8 mouse cellular contexts compared by ENCODE assay signal in genomic region chr6:127151565-127152105, GRCm38 (mm10). TPM values are rescaled to one million over a fixed set of nuclear protein-coding genes. Genes with fewer than 3 reads are reported as not detected.
DNase-seq lines count a peak whose midpoint lies in the region; ATAC-seq and TF ChIP-seq lines count a peak whose summit lies in the region.

No protein-coding gene starts in this region.

- 0 out of 2 replicates have a peak, but pooled peaks cover 11% of the 10 kb centered on the region for H3K4me1 ChIP-seq in intestine, postnatal 0 days (replicated peaks; ENCODE audit: control insufficient read depth, insufficient read depth, low read length)
- peaks cover 66% of the 10 kb centered on the region for H3K4me1 ChIP-seq in lung, embryonic 15.5 days

- no peak overlapping the region for H3K9ac ChIP-seq in intestine, postnatal 0 days (ENCODE audit: low read depth, low read length)
- peak overlapping the region; percentile 52 for H3K9ac ChIP-seq in lung, embryonic 15.5 days

- H3K4me3 ChIP-seq in intestine, postnatal 0 days (ENCODE audit: low read depth, low read length) = peak overlapping the region; percentile 65
- peak overlapping the region; percentile 72 for H3K4me3 ChIP-seq in lung, embryonic 15.5 days

- WGBS in intestine, postnatal 0 days = under 1% methylated on average over 29 of the region's 29 CpGs
- WGBS in lung, embryonic 15.5 days = under 1% methylated on average over 29 of the region's 29 CpGs

- H3K4me2 ChIP-seq in intestine, postnatal 0 days (replicated peaks; ENCODE audit: low read depth) = peak overlapping the region; percentile 88
- H3K4me2 ChIP-seq in lung, embryonic 15.5 days = peak overlapping the region; percentile 93

- H3K36me3 ChIP-seq in intestine, postnatal 0 days (ENCODE audit: control insufficient read depth, insufficient read depth) = peaks cover 6% of the 10 kb centered on the region; the same call in 1 of the 2 replicates
- H3K36me3 ChIP-seq in lung, embryonic 15.5 days = no peaks in the 10 kb centered on the region

- ATAC-seq in intestine, postnatal 0 days = no peak
- peak; percentile 5 for ATAC-seq in lung, embryonic 15.5 days (ENCODE audit: borderline replicate concordance, extremely low read depth, low FRiP score, low TSS enrichment)

- TF ChIP-seq CTCF in intestine, postnatal 0 days (IDR thresholded peaks at IDR 0.05; ENCODE audit: low read depth) = peak; percentile 41

- H3K27me3 ChIP-seq in intestine, postnatal 0 days (replicated peaks; ENCODE audit: control insufficient read depth, insufficient read depth, low read length) = peaks cover 22% of the 10 kb centered on the region
- no peaks in the 10 kb centered on the region; the same call in 1 of the 2 replicates for H3K27me3 ChIP-seq in lung, embryonic 15.5 days

- DNase-seq in cerebellum, postnatal 10 days = peak; percentile 75 to 76
- DNase-seq in cerebellum, adult 18-20 months = no peak
- DNase-seq in adrenal gland, postnatal 25 days = peak; percentile 49
- DNase-seq in heart, adult 18-20 months = peak; percentile 64
- peak; percentile 27 for DNase-seq in ovary, postnatal 14 days (ENCODE audit: low spot score)
- peak; percentile 61 for DNase-seq in thymus, postnatal 4 days

- peak overlapping the region; percentile 46 for H3K27ac ChIP-seq in intestine, postnatal 0 days (ENCODE audit: low read depth, low read length)
- peak overlapping the region; percentile 94 for H3K27ac ChIP-seq in lung, embryonic 15.5 days

- no peaks in the 10 kb centered on the region for H3K9me3 ChIP-seq in intestine, postnatal 0 days (ENCODE audit: control insufficient read depth)
- no peaks in the 10 kb centered on the region for H3K9me3 ChIP-seq in lung, embryonic 15.5 days

RNA-seq across cellular contexts. Expression of gene Ccnd2, which starts 0.4 kb away (rescaled TPM):
- 233 and 374 TPM in 2 replicates for total RNA-seq in adrenal gland, postnatal 25 days (2021)
- 100 to 1,000 TPM; 161 to 164 TPM for total RNA-seq in heart, adult 18-20 months (2021)
- 357 and 374 TPM in 2 replicates for polyA plus RNA-seq in intestine, postnatal 0 days (2015; fragmentation: Nextera tagmentation; extraction: Ambion mirVana)
- 599 and 663 TPM in 2 replicates for polyA plus RNA-seq in lung, embryonic 15.5 days (2015; fragmentation: Nextera tagmentation; extraction: Ambion mirVana)

RNA-seq across cellular contexts. Expression of gene Tigar, which starts 42.3 kb away (rescaled TPM):
- total RNA-seq in adrenal gland, postnatal 25 days (2021) = 16.1 and 22.9 TPM in 2 replicates
- total RNA-seq in heart, adult 18-20 months (2021) = 10 to 100 TPM; 45.3 to 63.0 TPM
- 4.6 and 4.8 TPM in 2 replicates for polyA plus RNA-seq in intestine, postnatal 0 days (2015; fragmentation: Nextera tagmentation; extraction: Ambion mirVana)
- polyA plus RNA-seq in lung, embryonic 15.5 days (2015; fragmentation: Nextera tagmentation; extraction: Ambion mirVana) = 3.2 and 3.7 TPM in 2 replicates

Comparison
In these comparisons a context has a peak if more than half of its experiments do, and no peak if none do; other contexts are left out.
1. DNase-seq: peak in cerebellum, postnatal 10 days (2 of 2), adrenal gland, postnatal 25 days (single experiment), heart, adult 18-20 months (2 of 2), ovary, postnatal 14 days (single experiment) and thymus, postnatal 4 days (single experiment); none in cerebellum, adult 18-20 months (0 of 2).